Mouse (Mus musculus): ENCODE measurements at regions not wholly inside any gene's neighbourhood (a gene's known extent, or its start where the extent isn't known, plus 50 kb on each side); places are given as distances from the start of the nearest gene placed in this dataset.

DNA sequence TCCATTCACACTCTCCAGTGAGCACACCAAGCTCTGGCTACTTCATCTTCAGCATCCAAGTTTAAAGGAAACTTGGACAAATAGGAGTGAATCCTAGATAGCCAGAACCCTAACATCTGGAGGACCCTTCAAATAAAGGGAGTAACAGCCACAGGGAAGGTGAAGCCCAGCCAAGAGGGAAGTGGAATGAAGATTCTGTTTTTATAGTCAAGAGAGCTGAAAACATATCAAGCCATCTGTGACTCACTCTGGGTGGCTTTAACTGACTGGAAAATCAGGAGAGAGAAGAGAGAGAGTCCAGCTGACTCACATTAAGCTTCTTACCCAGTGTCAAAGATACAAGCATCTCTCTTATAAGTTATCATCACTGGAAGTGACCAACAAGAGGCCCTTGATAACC lies 169.6 kb upstream of the Trib2 start:
- TF ChIP-seq GATA1 (IDR thresholded peaks at IDR 0.05; ENCODE audit: low read depth, low read length) (peak; percentile 34), HCFC1 (IDR thresholded peaks at IDR 0.05; ENCODE audit: low read depth, low read length) (no peak), USF2 (IDR thresholded peaks at IDR 0.05; ENCODE audit: borderline replicate concordance in 1 of 2, insufficient read depth in 1 of 2, low read depth in 1 of 2, low read length in 2 of 2) (no peak), ELF1 (IDR thresholded peaks at IDR 0.05; ENCODE audit: low read depth, low read length) (no peak), EP300 (IDR thresholded peaks at IDR 0.05; ENCODE audit: low read depth in 1 of 2, low read length in 2 of 2) (0 out of 4 replicates have a peak, but pooled peaks of 1 of the 2 experiments have one; percentile 14)
- no peak overlapping the region for H3K27ac ChIP-seq (ENCODE audit: control insufficient read depth, low read depth, low read length)
- no peaks in the 10 kb centered on the region for H3K9me3 ChIP-seq (replicated peaks; ENCODE audit: insufficient read depth, low read length)
- H3K4me1 ChIP-seq (ENCODE audit: control insufficient read depth in 1 of 2, insufficient read depth in 2 of 2, low read length in 2 of 2) = peaks cover 0 to 6% of the 10 kb centered on the region in 2 experiments; a peak in 2 of 4 replicates
- no peaks in the 10 kb centered on the region for H3K27me3 ChIP-seq (ENCODE audit: control insufficient read depth in 1 of 2, insufficient read depth in 2 of 2, low read length in 2 of 2)
- H3K79me2 ChIP-seq (ENCODE audit: control insufficient read depth, insufficient read depth, low read length, poor library complexity) = no peaks in the 10 kb centered on the region
- no peaks in the 10 kb centered on the region for H3K36me3 ChIP-seq (ENCODE audit: control insufficient read depth in 1 of 2, insufficient read depth in 2 of 2, low read length in 2 of 2)
- H3K4me3 ChIP-seq (ENCODE audit: control insufficient read depth in 1 of 2, insufficient read depth in 1 of 2, low read depth in 2 of 2, low read length in 2 of 2) = no peak overlapping the region
- DNase-seq (ENCODE audit: low read depth, low spot score) = peak; percentile 23
- H3K9ac ChIP-seq (ENCODE audit: control insufficient read depth, low read depth, low read length, poor library complexity, severe bottlenecking) = no peak overlapping the region

- Histone ChIP-seq H3K9ac (ENCODE audit: control insufficient read depth, low read depth, low read length, poor library complexity, severe bottlenecking) (no peak overlapping the region), H3K79me2 (ENCODE audit: control insufficient read depth, insufficient read depth, low read length, poor library complexity) (no peaks in the 10 kb centered on the region), H3K27ac (ENCODE audit: control insufficient read depth, low read depth, low read length) (no peak overlapping the region), H3K4me1 (ENCODE audit: control insufficient read depth in 1 of 2, insufficient read depth in 2 of 2, low read length in 2 of 2) (peaks cover 0 to 6% of the 10 kb centered on the region in 2 experiments; a peak in 2 of 4 replicates), H3K4me3 (ENCODE audit: control insufficient read depth in 1 of 2, insufficient read depth in 1 of 2, low read depth in 2 of 2, low read length in 2 of 2) (no peak overlapping the region), H3K9me3 (replicated peaks; ENCODE audit: insufficient read depth, low read length) (no peaks in the 10 kb centered on the region), H3K36me3 (ENCODE audit: control insufficient read depth in 1 of 2, insufficient read depth in 2 of 2, low read length in 2 of 2) (no peaks in the 10 kb centered on the region), H3K27me3 (ENCODE audit: control insufficient read depth in 1 of 2, insufficient read depth in 2 of 2, low read length in 2 of 2) (no peaks in the 10 kb centered on the region)
- TF ChIP-seq MYC (IDR thresholded peaks at IDR 0.05; ENCODE audit: low read depth, low read length) = no peak
- no peak for TF ChIP-seq UBTF (IDR thresholded peaks at IDR 0.05; ENCODE audit: borderline replicate concordance, insufficient read depth, low read depth, low read length)
- no peak for TF ChIP-seq JUND (IDR thresholded peaks at IDR 0.05; ENCODE audit: low read depth, low read length)
- TF ChIP-seq USF2 (IDR thresholded peaks at IDR 0.05; ENCODE audit: borderline replicate concordance in 1 of 2, insufficient read depth in 1 of 2, low read depth in 1 of 2, low read length in 2 of 2) = no peak
- TF ChIP-seq RCOR1 (IDR thresholded peaks at IDR 0.05; ENCODE audit: low read depth, low read length) = no peak
- no peak for TF ChIP-seq ETS1 (IDR thresholded peaks at IDR 0.05; ENCODE audit: low read depth, low read length)
- TF ChIP-seq BHLHE40 (IDR thresholded peaks at IDR 0.05; ENCODE audit: borderline replicate concordance, low read depth, low read length) = no peak
- no peak for TF ChIP-seq RAD21 (IDR thresholded peaks at IDR 0.05; ENCODE audit: low read depth, low read length)
- TF ChIP-seq TAL1 (IDR thresholded peaks at IDR 0.05; ENCODE audit: low read length) = no peak
- no peak for TF ChIP-seq EP300 (IDR thresholded peaks at IDR 0.05; ENCODE audit: low read depth in 1 of 2, low read length in 2 of 2)
- TF ChIP-seq ZC3H11A (IDR thresholded peaks at IDR 0.05; ENCODE audit: low read depth, low read length) = no peak
- no peak for TF ChIP-seq MXI1 (IDR thresholded peaks at IDR 0.05; ENCODE audit: low read depth, low read length)
- no peak for TF ChIP-seq POLR2AphosphoS5 (IDR thresholded peaks at IDR 0.05; ENCODE audit: borderline replicate concordance, low read depth, low read length)
- TF ChIP-seq CHD1 (IDR thresholded peaks at IDR 0.05; ENCODE audit: low read depth, low read length) = no peak
- no peak for TF ChIP-seq TCF12 (IDR thresholded peaks at IDR 0.05; ENCODE audit: low read depth, low read length)
- DNase-seq (ENCODE audit: low read depth, low spot score) = no peak
These were observed 168.9 kb upstream of the Trib2 start for GRCm38 (mm10) chr12:15985649-15986048.

Data from MEL (cell line).